Mouse (Mus musculus) thymus, postnatal 0 days (tissue): Measurements from ENCODE around the gene Cd69. TPM values are rescaled to one million over a fixed set of nuclear protein-coding genes. Genes with fewer than 3 reads are reported as not detected.

Experiments used
- DNase-seq: peaks from one replicate; pipeline ENCODE4 v3.0.0-alpha.2; 2015; ENCODE audit warnings: low spot score
- polyA plus RNA-seq: library from polyadenylated mRNA; unstranded; fragments of >200 nt; fragmentation: Nextera tagmentation; extraction: Ambion mirVana; gene quantifications from 2 replicates; pipeline ENCODE4 v1.2.1, GENCODE M21; 2015

Gene Cd69
- polyA plus RNA-seq, 1 experiment from 2014 or later = 58.8 TPM

DNA sequence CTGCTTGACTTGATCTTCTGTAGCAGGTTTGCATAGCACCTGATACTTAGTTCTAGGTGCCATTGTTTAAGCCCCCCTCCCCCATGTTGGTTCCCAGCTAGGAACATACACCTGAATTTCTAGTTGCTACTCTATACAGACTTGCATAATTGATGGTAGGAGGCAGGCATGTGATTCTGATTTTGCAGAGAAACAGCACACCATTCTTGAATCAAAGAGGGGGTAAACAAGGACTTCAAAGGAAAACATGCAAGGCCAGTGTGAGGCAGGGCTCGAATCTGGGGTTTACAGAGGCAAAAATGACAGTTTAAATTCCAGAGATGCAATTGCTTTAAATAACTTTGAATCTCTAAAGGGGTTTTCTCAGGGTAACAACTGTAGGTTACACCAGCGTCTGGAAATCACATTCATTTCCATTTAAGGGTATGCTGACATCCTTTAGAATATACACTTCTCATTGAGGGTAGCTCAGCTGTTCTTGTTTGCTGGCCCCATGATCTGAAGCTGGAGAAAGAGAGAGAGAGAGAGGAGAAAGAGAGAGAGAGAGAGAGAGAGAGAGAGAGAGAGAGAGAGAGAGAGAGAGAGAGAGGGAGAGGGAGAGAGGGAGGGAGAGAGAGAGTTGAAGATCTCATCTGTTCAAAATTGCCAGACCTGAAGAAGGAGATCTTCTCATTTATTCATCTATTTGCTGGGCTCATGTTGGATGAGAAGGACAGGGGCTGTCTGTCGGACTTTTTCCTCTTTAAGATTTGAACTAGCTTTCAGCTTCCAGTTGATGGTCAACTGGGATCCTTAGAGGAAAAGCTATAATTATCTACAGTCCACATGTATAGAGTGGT is 46.1 kb downstream of the Cd69 start:
- peak; percentile 29 for DNase-seq

DNA sequence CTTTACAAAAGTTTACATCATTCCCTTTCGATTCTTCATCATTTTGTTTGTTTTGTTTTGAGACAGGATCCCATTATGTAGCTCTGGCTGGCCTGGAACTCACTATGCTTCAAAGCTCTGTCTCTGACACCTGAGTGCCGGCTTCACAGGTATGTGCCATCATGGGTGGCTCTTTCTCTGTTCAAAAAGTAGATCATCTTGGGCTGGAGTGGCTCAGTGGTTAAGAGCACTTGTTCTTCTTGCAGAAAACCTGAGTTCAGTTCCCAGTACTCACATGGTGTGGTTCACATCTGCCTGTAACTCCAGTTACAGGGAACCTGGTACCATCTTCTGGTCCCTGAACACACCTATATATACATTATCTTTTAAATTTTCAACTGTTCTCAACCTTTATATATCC is 50.2 kb downstream of the Cd69 start:
- no peak for DNase-seq

DNA sequence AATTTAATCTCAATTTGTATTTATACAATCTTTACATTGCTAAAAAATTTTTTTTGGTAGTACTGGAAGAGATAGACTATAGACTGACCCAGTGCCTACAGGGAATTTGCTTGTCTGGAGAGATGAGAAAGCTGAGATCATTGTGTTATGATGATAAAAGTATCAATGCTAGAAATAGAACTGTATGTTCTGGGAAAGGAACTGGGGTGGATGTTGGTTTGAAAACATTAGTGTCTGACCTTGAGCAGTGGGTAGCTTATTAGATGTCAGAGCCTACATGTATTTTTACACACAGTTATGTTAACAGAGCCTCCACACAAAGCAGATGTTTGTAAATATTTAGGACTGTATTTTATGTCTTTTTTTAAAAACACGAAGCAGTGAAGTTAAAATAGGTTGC is 51.1 kb downstream of the Cd69 start:
- no peak for DNase-seq

DNA sequence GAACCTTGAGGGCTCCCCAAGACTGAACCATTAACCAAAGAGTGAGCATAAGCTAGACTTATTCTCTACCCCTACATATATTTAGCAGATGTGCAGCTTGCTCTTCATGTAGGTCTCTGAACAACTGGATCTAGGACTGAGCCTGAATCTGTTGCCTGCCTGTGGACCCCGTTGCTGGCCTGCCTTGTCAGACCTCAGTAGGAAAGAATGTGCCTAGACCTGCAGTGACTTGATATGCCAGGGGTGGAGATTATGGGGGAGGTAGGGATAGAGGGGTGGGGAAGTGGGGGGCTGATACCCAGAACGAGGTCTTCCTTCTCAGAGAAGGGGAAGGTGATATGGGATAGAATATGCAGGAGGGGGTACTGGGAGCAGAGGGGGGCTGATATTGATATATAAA is 51.6 kb downstream of the Cd69 start:
- no peak for DNase-seq

DNA sequence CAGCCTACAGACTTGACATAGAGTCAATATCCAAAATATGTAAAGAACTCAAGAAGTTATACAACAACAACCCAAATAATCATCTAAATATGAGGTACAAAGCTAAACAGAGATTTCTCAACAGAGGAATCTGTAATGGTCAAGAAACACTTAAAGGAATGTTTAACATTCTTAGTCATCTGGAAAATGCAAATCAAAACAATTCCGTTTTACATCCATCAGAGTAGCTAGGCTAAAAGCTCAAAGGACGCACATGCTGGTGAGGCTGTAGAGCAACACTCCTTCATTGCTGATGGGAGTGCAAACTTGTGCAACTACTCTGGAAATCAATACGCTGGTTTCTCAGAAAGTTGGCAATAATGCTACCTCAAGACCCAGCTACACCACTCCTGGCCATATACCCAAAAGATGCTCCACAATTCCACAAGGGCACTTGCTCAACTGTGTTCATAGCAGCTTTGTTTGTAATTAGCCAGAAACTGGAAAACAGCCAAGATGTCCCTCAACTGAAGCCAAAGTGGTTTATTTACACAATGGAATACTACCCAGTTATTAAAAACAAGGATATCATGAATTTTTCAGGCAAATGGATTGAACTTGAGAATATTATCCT is 52.9 kb downstream of the Cd69 start:
- DNase-seq = no peak

DNA sequence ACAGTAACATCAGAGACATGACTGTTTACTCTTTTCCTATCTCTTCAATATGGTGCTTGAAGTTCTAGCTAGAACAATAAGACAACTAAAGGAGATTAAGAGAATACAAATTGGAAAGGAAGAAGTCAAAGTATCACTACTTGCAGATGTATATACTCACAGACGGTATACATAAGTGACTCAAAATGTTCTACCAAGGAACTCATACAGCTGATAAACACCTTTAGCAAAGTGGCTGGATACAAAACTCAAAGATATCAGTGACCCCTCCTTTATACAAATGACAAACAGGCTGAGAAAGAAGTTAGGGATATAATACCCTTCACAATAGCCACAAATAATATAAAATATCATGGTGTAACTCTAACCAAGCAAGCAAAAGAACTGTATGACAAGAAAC is 54.2 kb downstream of the Cd69 start:
- no peak for DNase-seq

DNA sequence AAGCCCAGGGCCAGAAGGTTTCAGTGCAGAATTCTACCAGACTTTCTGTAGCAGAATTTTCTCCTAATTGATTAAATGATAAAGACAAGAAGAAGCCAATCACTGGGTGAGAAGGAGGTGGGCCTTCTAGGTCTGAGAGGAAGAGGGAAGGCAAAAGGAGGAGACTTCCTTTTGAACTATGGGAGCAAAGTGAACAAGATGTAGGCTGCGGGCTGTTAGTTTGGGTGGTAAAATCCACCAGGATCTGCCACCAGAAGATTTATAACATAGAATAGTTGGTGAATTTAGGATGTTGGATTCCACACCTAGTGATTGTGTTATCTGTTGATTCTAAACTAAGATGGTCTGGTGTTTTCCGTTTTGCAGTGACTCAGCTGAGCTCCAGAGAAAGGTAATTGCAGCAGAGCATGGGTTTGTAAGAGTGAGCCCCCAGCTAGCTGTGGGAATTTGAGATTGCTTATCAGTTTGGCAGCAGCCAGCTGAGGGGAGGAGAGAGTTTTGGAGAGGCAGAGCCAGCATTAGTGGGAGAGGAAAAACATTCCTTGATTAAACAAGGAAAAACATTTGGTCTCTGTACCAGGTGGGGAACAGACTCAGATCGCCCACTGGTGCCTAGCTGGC is 55.2 kb downstream of the Cd69 start:
- DNase-seq = no peak

DNA sequence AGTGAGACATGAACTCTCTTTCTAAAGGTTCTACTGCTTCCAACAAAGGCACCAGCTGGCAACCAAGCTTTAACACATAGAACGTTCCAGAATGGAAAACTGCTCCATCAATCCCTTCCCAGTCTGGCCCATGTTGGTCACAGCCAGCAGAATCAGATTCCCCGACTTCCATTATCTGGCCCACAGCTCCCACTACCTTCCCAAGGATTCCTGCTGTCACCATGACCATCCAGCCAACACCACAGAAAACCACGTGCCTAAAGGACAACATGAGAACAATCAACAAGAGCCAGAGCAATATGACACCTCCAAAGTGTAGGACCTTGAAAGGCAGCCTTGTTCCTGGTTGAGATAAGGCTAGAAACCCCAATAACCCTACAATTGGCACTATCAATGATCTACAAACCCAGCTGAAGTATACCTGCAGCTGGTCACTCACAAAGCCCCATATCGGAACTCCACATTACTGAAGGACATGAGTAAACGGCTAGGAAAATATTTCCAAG is 57.0 kb downstream of the Cd69 start:
- DNase-seq = no peak

Other genes starting within 250 kb of the Cd69 start
- gene Klrb1f, start 229.5 kb downstream of the Cd69 start, polyA plus RNA-seq = 2.6 and 2.7 TPM in 2 replicates
- gene Clec2e, start 174.5 kb downstream of the Cd69 start, polyA plus RNA-seq = 0.07 TPM in 1 of 2 replicates, not detected in the other
- gene Clec2d, start 94.8 kb downstream of the Cd69 start, polyA plus RNA-seq = 2.9 and 3.1 TPM in 2 replicates
- gene 4922502D21Rik, start 56.4 kb upstream of the Cd69 start, polyA plus RNA-seq = 0.17 TPM in 1 of 2 replicates, not detected in the other
- gene Clec12a, start 67.3 kb upstream of the Cd69 start, polyA plus RNA-seq = 3.9 and 4.5 TPM in 2 replicates
- gene Clec12b, start 110.4 kb upstream of the Cd69 start, polyA plus RNA-seq = 0.15 and 0.46 TPM in 2 replicates
- 0.85 and 0.91 TPM in 2 replicates for gene Clec1b, start 121.9 kb upstream of the Cd69 start, polyA plus RNA-seq
- gene Clec9a, start 133.4 kb upstream of the Cd69 start, polyA plus RNA-seq = 0.18 and 0.39 TPM in 2 replicates
- 0.75 and 1.1 TPM in 2 replicates for gene Clec1a, start 176.6 kb upstream of the Cd69 start, polyA plus RNA-seq
- gene Olr1, start 231.7 kb upstream of the Cd69 start, polyA plus RNA-seq = 0.09 and 0.12 TPM in 2 replicates
- not detected in 2 replicates for gene Tmem52b, start 237.1 kb upstream of the Cd69 start, polyA plus RNA-seq